Mouse (Mus musculus): ENCODE measurements around the gene Hsph1.

DNA sequence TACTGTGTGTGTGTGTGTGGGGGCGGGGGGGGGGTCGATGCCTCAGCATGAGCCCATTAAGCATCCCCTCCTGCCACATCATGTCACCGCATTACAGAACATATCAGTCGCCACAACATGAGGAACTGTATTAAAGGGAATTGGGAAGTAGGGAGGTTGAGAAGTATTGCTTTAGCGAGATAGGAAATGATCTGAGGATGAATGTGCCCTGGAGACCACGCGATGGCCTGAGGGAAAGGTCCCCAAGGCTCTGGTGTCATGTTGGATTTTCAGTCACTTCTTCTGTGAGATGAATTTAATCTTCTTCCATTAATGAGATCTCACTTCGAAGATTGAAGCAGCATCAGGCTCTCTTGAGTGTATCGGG is 23.2 kb upstream of the Hsph1 start:
- TF ChIP-seq CTCF (IDR thresholded peaks at IDR 0.05; ENCODE audit: insufficient read depth, low read depth, low read length) = no peak
- no peak for TF ChIP-seq POLR2A (IDR thresholded peaks at IDR 0.05; ENCODE audit: insufficient read depth, low read depth, low read length)

Data from olfactory bulb, adult 2 months (tissue).